Mouse (Mus musculus) small intestine, adult 10 weeks (tissue): ENCODE measurements around the gene Aqr. TPM values are rescaled to one million over a fixed set of nuclear protein-coding genes. Genes with fewer than 3 reads are reported as not detected.

Experiments used
- polyA plus RNA-seq: library from polyadenylated mRNA; stranded (reverse); fragments of 350-450 nt; fragmentation: Illumina TruSeq; extraction: RNeasy Lipid Tissue Mini Kit (QIAGEN cat#74804); gene quantifications from one replicate; pipeline ENCODE4 v1.2.3, GENCODE M21; 2014; ENCODE audit warnings: low replicate concordance

The Aqr gene
- 21.2 TPM for polyA plus RNA-seq

DNA sequence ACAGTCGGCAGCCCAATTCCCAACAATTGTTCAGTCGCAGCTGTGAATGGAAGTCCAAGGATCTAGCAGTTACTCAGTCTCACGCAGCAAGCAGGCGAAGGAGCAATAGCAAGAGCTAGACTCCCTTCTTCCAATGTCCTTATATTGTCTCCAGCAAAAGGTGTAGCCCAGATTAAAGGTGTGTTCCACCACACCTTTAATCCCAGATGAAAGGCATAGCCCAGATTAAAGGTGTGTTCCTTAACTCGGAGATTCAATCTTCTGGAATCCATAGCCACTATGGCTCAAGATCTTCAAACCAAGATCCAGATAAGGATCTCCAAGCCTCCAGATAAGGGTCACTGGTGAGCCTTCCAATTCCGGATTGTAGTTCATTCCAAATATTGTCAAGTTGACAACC, at the start of gene Aqr:
Gene Aqr, minus strand, starts transcription at position 101 of the 400 bp plus-strand sequence.

GRCm38 (mm10) chr2:114200932-114201559, 14.2 kb upstream of the Aqr start, which contains the start of gene Zfp770:
Gene Zfp770 (minus strand): TSS chr2:114201469.

GRCm38 (mm10) chr2:114052696-114053598, 133.9 kb downstream of the Aqr start, which contains the start of gene Actc1:
Gene Actc1 (minus strand): TSS chr2:114053548.

Other genes with a start within 250 kb of the Aqr start
- gene Gjd2, start 173.4 kb downstream of the Aqr start, polyA plus RNA-seq, result 0.26 TPM
- gene Actc1, start 133.5 kb downstream of the Aqr start, polyA plus RNA-seq, result not detected
- 18.0 TPM for gene Zfp770, start 14.4 kb upstream of the Aqr start, polyA plus RNA-seq